Mouse (Mus musculus) liver, embryonic 14.5 days (tissue): ENCODE measurements around the gene Rhbdl1. TPM values are rescaled to one million over a fixed set of nuclear protein-coding genes. Genes with fewer than 3 reads are reported as not detected.
A peak's percentile ranks its signal among the peaks of the same experiment; 100 is the strongest.

Source experiments
- ATAC-seq: fragments of 200-750 bp; cut with Nextera tagmentation; 2 replicates; pipeline ENCODE4 v1.8.0; 2017; ENCODE audit warnings: moderate number of reproducible peaks, mild to moderate bottlenecking, moderate library complexity; ENCODE audit not compliant: insufficient read depth
- DNase-seq, 3 experiments: peaks; one replicate each; pipeline ENCODE4 v3.0.0-alpha.2; 2012 to 2013; ENCODE audit warnings: low read depth in 3 of 3, low spot score in 3 of 3
- H3K27ac ChIP-seq: fragments of 300-500 bp; sonication (generic); 2 replicates; pipeline ENCODE4 v1.5.1; 2014; ENCODE audit warnings: moderate library complexity, mild to moderate bottlenecking, control low read depth, inconsistent platforms
- H3K27me3 ChIP-seq: fragments of 300-500 bp; sonication (generic); 2 replicates; pipeline ENCODE4 v1.6.1; 2014; ENCODE audit warnings: mild to moderate bottlenecking, low read length, moderate library complexity; ENCODE audit not compliant: control insufficient read depth, insufficient read depth
- H3K36me3 ChIP-seq: fragments of 300-500 bp; sonication (generic); replicated peaks from 2 replicates; pipeline ENCODE4 v1.6.1; 2014; ENCODE audit warnings: low read depth; ENCODE audit not compliant: control insufficient read depth, insufficient read depth
- H3K4me1 ChIP-seq, 2 experiments: fragments of 200-500 bp in 1 of 2; fragments of 300-500 bp in 1 of 2; sonication (generic) in 1 of 2; replicated peaks; 2 replicates each; pipeline ENCODE4 v1.6.1; 2012 to 2014; ENCODE audit warnings: antibody characterized with exemption in 1 of 2, inconsistent platforms in 1 of 2, low read length in 1 of 2; ENCODE audit not compliant: control insufficient read depth in 2 of 2, insufficient read depth in 2 of 2
- H3K4me2 ChIP-seq: fragments of 300-500 bp; sonication (generic); 2 replicates; pipeline ENCODE4 v1.6.1; 2014; ENCODE audit warnings: low read depth, mild to moderate bottlenecking, control low read depth, moderate library complexity
- H3K4me3 ChIP-seq, 2 experiments: fragments of 200-500 bp in 1 of 2; fragments of 300-500 bp in 1 of 2; sonication (generic) in 1 of 2; 2 replicates each; pipeline ENCODE4 v1.5.1; 2012 to 2014; ENCODE audit warnings: low read depth in 2 of 2, low read length in 2 of 2, mild to moderate bottlenecking in 2 of 2, control low read depth in 1 of 2, inconsistent platforms in 1 of 2, moderate library complexity in 1 of 2; ENCODE audit not compliant: insufficient read depth in 1 of 2
- H3K9ac ChIP-seq: fragments of 300-500 bp; sonication (generic); replicated peaks from 2 replicates; pipeline ENCODE4 v1.6.1; 2014; ENCODE audit warnings: mild to moderate bottlenecking, control low read depth, moderate library complexity
- H3K9me3 ChIP-seq: fragments of 300-500 bp; sonication (generic); 2 replicates; pipeline ENCODE4 v1.6.1; 2016; ENCODE audit warnings: low read length, mixed read lengths; ENCODE audit not compliant: control insufficient read depth
- CTCF ChIP-seq: IDR thresholded peaks from 2 replicates; pipeline ENCODE4 v1.5.1; 2016; ENCODE audit warnings: antibody characterized with exemption, low read depth, control low read depth
- EP300 ChIP-seq: IDR thresholded peaks from 2 replicates; pipeline ENCODE4 v1.6.1; 2016; ENCODE audit warnings: antibody characterized with exemption, low read depth
- WGBS: fragments of 180-500 bp; shearing (Covaris S2); extraction: QIAGEN DNeasy Blood & Tissue Kit; methylation state at CpG from one replicate; pipeline ENCODE4 v1.1.7; 2014; ENCODE audit not compliant: insufficient replicate concordance; 5-methylcytosine and 5-hydroxymethylcytosine counted together
- polyA plus RNA-seq, 2 experiments: library from polyadenylated mRNA; depleted of rRNA in 1 of 2; stranded (reverse) in 1 of 2; unstranded in 1 of 2; fragments of >200 nt; fragmentation: Nextera tagmentation in 1 of 2; extraction: Ambion mirVana in 1 of 2; gene quantifications; 2 replicates each; pipeline versions ENCODE4 v1.2.1 to v1.2.3; 2012 to 2014

Rhbdl1 gene
- polyA plus RNA-seq, 2 experiments, result 0.58 to 1.5 TPM

- 91% methylated on average over 6 of the region's 6 CpGs for WGBS
- H3K9me3 ChIP-seq, result no peaks in the 10 kb centered on the region
- no peak overlapping the region for H3K9ac ChIP-seq
- no peak for ATAC-seq
- H3K36me3 ChIP-seq, result peaks cover 32% of the 10 kb centered on the region
- H3K4me3 ChIP-seq, result no peak overlapping the region
- no peak overlapping the region for H3K27ac ChIP-seq
- H3K4me1 ChIP-seq, result peaks cover 16 to 19% of the 10 kb centered on the region in 2 experiments
- no peak for DNase-seq
- no peak for TF ChIP-seq EP300
- H3K4me2 ChIP-seq, result no peak overlapping the region
- H3K27me3 ChIP-seq, result no peaks in the 10 kb centered on the region
Observed at GRCm38 (mm10) chr17:25840519-25840918, 3.4 kb upstream of the Rhbdl1 start.

GRCm38 (mm10) chr17:25839455-25840235 lies 2.5 kb upstream of the Rhbdl1 start:
- ATAC-seq (no peak), DNase-seq (no peak)
- WGBS, result 78% methylated on average over 14 of the region's 14 CpGs
- H3K27ac ChIP-seq, result no peak overlapping the region
- no peaks in the 10 kb centered on the region for H3K27me3 ChIP-seq
- H3K4me1 ChIP-seq, result peaks cover 13 to 15% of the 10 kb centered on the region in 2 experiments
- H3K36me3 ChIP-seq, result peaks cover 32% of the 10 kb centered on the region
- no peak overlapping the region for H3K4me2 ChIP-seq
- no peaks in the 10 kb centered on the region for H3K9me3 ChIP-seq
- TF ChIP-seq EP300 (no peak), CTCF (no peak)
- H3K4me3 ChIP-seq, result no peak overlapping the region
- no peak overlapping the region for H3K9ac ChIP-seq

- Histone ChIP-seq H3K4me3 (no peak overlapping the region), H3K27me3 (no peaks in the 10 kb centered on the region), H3K36me3 (peaks cover 32% of the 10 kb centered on the region), H3K9me3 (no peaks in the 10 kb centered on the region), H3K27ac (no peak overlapping the region), H3K9ac (no peak overlapping the region), H3K4me1 (peaks cover 12 to 14% of the 10 kb centered on the region in 2 experiments), H3K4me2 (no peak overlapping the region)
- ATAC-seq (no peak), DNase-seq (no peak)
- WGBS, result 75% methylated on average over 4 of the region's 4 CpGs
- no peak for TF ChIP-seq EP300
- no peak for TF ChIP-seq CTCF
Observed at GRCm38 (mm10) chr17:25838904-25839303, 1.8 kb upstream of the Rhbdl1 start.

GRCm38 (mm10) chr17:25837533-25837932 lies 438 bp upstream of the Rhbdl1 start:
- 51% methylated on average over 3 of the region's 3 CpGs for WGBS
- H3K9ac ChIP-seq, result no peak overlapping the region

GRCm38 (mm10) chr17:25836397-25837075 lies 559 bp downstream of the Rhbdl1 start:
- Histone ChIP-seq H3K4me3 (peak overlapping the region in 1 of 2 experiments; percentile 23; a peak in 2 of 4 replicates), H3K9me3 (no peaks in the 10 kb centered on the region), H3K9ac (peak overlapping the region; percentile 7; the same call in 1 of the 2 replicates), H3K4me2 (peak overlapping the region; percentile 53), H3K36me3 (peaks cover 29% of the 10 kb centered on the region), H3K27me3 (no peaks in the 10 kb centered on the region), H3K4me1 (peaks cover 7 to 9% of the 10 kb centered on the region in 2 experiments), H3K27ac (no peak overlapping the region)
- ATAC-seq (no peak), DNase-seq (no peak)
- TF ChIP-seq CTCF (no peak), EP300 (no peak)
- WGBS, result 26% methylated on average over 21 of the region's 23 CpGs

More at GRCm38 (mm10) chr17:25837533-25837932, 438 bp upstream of the Rhbdl1 start:
- Histone ChIP-seq H3K36me3 (peaks cover 32% of the 10 kb centered on the region), H3K9me3 (no peaks in the 10 kb centered on the region), H3K4me3 (no peak overlapping the region), H3K4me2 (no peak overlapping the region), H3K27ac (no peak overlapping the region), H3K4me1 (peaks cover 3 to 6% of the 10 kb centered on the region in 2 experiments; a peak in 1 of 4 replicates), H3K27me3 (no peaks in the 10 kb centered on the region)
- ATAC-seq (no peak), DNase-seq (no peak)
- TF ChIP-seq CTCF, result no peak
- no peak for TF ChIP-seq EP300
